Mouse (Mus musculus): Measurements from ENCODE around the gene Il17rb.

Gene Il17rb

DNA sequence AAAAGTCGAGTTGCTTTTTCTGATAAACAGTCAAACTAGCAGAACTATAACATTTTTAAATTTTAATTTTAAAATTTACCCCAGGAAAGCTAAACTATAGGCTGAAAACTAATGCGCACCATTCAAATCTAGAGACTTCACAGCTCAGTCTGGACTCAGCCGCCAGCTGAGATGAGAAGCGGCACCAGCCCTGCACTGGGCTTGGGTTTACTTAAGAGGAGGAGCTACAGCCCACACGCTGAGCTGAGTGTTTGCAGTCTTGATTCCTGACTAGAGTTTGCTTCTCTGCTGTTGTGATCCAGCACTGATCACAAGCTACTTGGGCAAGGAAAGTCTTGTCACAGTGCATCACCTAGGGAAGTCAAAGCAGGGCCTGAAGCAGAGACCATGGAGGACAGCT, 36.7 kb downstream of the Il17rb start:
- in situ Hi-C loops (cut with MboI; ENCODE audit: unreplicated experiment in 2 of 2): loop anchor here (10.0 to 25.0 kb wide), 2 partner anchors 703 to 1865 kb away; partner anchors contain the start of gene Ankrd28 (in 1 of the 2)

DNA sequence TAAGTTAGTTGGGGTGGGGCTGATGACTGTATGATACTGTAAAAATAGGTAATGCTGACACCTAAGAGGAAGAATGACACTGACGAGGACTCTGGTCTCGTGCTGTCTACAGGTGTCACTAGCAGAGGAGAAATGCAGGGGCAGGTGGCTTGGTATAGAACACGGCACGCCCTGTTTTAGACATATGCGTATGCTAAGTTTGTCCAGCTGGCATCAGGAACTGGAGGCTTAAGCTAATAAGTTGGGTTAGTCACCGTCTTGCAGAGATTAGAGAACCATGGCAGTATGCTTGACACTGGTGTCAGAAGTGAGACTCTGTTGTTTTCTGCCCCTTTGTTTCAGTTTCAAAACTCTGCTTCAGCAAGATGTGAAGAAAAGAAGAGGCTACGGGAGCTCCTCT, 37.2 kb downstream of the Il17rb start:
- in situ Hi-C loops (cut with MboI; ENCODE audit: unreplicated experiment in 2 of 2): loop anchor here (10.0 to 25.0 kb wide), 2 partner anchors 703 to 1866 kb away; partner anchors contain the start of gene Ankrd28 (in 1 of the 2)

DNA sequence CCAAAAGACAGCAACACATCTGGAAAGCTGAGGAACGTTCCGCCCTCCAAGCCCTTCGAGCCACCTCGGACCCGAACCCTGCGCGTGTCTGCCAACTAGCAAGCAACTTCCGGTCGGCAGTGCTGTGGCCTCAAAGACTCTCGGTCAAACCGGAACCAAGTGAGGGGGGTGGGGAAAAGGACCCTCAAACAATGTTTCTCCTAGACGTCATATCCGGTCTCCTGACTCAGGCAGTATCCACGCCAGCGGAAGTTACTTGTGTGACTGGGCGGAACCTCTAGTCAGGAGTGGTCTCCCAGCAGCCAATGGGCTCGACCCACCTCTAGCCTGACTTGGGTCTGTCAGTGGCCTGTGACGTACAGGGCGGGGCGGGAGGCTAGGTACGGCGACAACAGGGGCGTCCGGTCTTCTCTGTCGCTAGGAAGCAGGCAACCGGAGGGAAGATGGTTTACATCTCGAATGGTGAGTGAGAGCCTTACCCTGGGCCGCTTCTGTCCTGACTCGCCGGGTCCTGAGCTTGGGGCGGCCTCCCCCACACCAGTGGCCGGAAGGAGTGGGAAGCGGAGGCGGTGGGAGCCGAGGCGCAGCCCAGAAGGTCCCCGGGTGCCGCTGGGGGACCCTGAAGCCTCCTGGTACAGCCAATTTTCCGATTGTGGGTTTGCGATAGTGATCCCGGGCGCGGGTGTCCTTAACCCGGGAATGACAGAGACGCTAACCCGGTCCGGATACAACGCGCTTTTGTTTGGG, 40.4 kb downstream of the Il17rb start, which contains the start of gene Selenok:
Gene Selenok, plus strand, starts transcription at position 234 of the 747 bp plus-strand sequence.
- in situ Hi-C loops (cut with MboI; ENCODE audit: unreplicated experiment in 2 of 2): loop anchor here in 1 of 2 experiments (25.0 kb wide), 1 partner anchor 1869 kb away; the partner anchor contains the start of gene Ankrd28

DNA sequence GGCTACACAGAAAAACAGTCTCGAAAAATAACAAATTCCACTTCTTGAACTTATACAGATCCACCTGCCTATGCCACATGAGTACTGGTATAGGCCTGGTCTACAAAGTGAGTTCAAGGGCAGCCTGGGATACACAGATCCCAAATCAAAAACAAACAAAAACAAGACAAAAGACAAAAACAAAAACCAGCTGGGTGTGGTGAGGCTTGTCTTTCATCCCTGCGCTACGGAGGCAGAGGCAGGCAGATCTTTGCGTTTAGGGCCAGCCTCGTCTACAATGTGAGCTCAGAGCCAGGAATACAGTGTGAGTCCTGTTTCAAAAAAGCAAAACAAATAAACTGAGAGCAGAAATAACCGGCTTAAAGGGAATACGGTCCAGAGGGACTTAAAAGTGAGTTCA, 41.1 kb downstream of the Il17rb start:
- in situ Hi-C loops (cut with MboI; ENCODE audit: unreplicated experiment in 2 of 2): loop anchor here in 1 of 2 experiments (25.0 kb wide), 1 partner anchor 1870 kb away; the partner anchor contains the start of gene Ankrd28

DNA sequence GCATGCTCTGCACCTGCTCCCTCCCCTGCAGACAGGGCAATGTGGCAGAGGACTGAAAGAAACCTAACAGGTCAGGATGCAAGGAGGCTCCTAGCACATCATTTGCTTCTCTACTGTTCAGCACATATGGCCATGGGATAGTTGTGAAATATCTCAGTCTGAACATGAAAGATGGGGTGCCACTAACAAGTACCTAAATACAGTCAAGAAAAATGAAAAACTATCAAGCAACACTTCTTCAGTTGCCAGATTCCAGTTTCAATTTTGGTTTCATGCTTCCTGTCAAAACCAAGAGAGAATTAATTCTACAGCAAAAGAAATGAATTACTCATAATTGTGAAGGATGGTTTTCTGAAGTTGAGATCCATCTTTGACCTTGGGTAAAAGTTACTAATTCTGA, 51.3 kb downstream of the Il17rb start:
- in situ Hi-C loops (cut with MboI; ENCODE audit: unreplicated experiment in 2 of 2): loop anchor here in 1 of 2 experiments (25.0 kb wide), 1 partner anchor 1880 kb away; the partner anchor contains the start of gene Ankrd28

DNA sequence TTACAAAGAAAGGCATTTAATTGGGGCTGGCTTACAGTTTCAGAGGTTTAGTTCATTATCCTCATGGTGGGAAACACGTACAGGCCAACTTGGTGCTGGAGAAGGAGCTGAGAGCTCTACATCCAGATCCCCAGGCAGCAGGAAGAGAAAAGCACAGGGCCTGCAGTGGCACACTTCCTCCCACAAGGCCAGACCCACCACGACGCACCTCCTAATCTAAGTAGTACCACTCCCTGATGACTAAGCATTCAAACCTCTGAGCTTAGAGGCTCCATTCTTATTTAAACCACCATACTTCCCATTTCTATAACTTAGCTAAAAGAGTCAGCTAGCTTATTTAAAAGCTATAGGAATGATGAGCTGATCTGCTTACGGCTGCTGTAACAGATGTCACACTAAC, 57.9 kb downstream of the Il17rb start:
- in situ Hi-C loops (cut with MboI; ENCODE audit: unreplicated experiment in 2 of 2): loop anchor here in 1 of 2 experiments (25.0 kb wide), 1 partner anchor 1886 kb away; the partner anchor contains the start of gene Ankrd28

DNA sequence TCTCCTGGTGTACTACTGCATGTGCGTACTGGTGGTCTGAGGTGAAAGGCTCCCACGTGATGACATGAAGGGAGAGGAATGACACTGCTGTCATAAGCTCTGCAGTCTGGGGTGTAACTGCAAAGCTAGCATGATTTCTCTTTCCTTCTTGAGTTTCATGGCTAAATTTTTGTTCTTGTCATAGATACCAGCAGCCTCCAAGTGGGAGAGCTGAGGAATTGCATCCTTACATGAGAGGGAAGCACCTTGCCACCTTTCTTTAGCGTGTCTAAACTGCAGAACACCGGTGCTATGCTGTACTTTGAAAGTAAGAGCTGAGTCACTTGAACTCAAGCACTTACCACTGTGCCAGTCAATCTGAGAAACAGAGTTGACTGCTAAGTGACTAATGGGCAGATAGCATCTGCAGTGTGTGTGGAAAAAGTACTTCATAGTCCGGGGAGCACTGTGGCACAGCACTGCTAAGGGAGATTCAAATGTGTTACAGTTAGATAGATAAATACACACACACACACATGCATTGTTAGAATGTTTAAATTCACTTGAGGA, 61.9 kb downstream of the Il17rb start:
- in situ Hi-C loops (cut with MboI; ENCODE audit: unreplicated experiment in 2 of 2): loop anchor here in 1 of 2 experiments (25.0 kb wide), 1 partner anchor 510 kb away; no protein-coding TSS in a partner anchor

All from v-Abl transformed pro-B cells (cell line).